Mouse (Mus musculus): ENCODE results near the gene Pard3b.

GRCm38 (mm10) chr1:61688301-61688700, 49.7 kb downstream of the Pard3b start:
- TF ChIP-seq POLR2A (IDR thresholded peaks at IDR 0.05; ENCODE audit: low read depth, low read length) = no peak
- no peak for TF ChIP-seq CTCF (conservative IDR thresholded peaks at IDR 0.05; ENCODE audit: insufficient read depth, insufficient read length, low read depth, low read length)

Data from kidney, adult 2 months (tissue).